ENCODE assay signal across 36 mouse cellular contexts in genomic region chr4:140743086-140743485, GRCm38 (mm10). TPM values are rescaled to one million over a fixed set of nuclear protein-coding genes. Genes with fewer than 3 reads are reported as not detected.
A peak's percentile ranks its signal among the peaks of the same experiment; 100 is the strongest.
DNase-seq lines count a peak whose midpoint lies in the region; ATAC-seq and TF ChIP-seq lines count a peak whose summit lies in the region.
"Had no signal": no experiment of that assay in that cellular context is flagged by ENCODE, and none has a peak within 500 bp of the region (broad histone marks: within the 10 kb centered on the region; RNA-seq: fewer than 3 reads in every experiment).

No protein-coding gene starts in this region.

- peaks cover 27% of the 10 kb centered on the region for H3K4me1 ChIP-seq in hindbrain, embryonic 10.5 days (replicated peaks)
- H3K4me1 ChIP-seq in hindbrain, embryonic 13.5 days (replicated peaks): peaks cover 14% of the 10 kb centered on the region
- no peaks in the 10 kb centered on the region for H3K4me1 ChIP-seq in midbrain, embryonic 14.5 days (ENCODE audit: control insufficient read depth, insufficient read depth, low read length)
- H3K4me1 ChIP-seq in midbrain, embryonic 10.5 days: peaks cover 20% of the 10 kb centered on the region
- no peaks in the 10 kb centered on the region for H3K4me1 ChIP-seq in forebrain, postnatal 0 days (ENCODE audit: insufficient read depth)

- peaks cover 15% of the 10 kb centered on the region; the same call in 1 of the 2 replicates for H3K27me3 ChIP-seq in hindbrain, embryonic 10.5 days (ENCODE audit: insufficient read depth, poor library complexity, severe bottlenecking)
- H3K27me3 ChIP-seq in hindbrain, embryonic 13.5 days: 0 out of 2 replicates have a peak, but pooled peaks cover 7% of the 10 kb centered on the region
- H3K27me3 ChIP-seq in midbrain, embryonic 14.5 days (ENCODE audit: control insufficient read depth, insufficient read depth, low read length): no peaks in the 10 kb centered on the region
- peaks cover 16% of the 10 kb centered on the region for H3K27me3 ChIP-seq in midbrain, embryonic 10.5 days (ENCODE audit: low read depth, poor library complexity, severe bottlenecking)
- no peaks in the 10 kb centered on the region for H3K27me3 ChIP-seq in forebrain, postnatal 0 days (ENCODE audit: insufficient read depth, low read length)
- H3K27me3 ChIP-seq: embryonic facial prominence, embryonic 15.5 days; neural tube, embryonic 13.5 days had no signal

- H3K9ac ChIP-seq in hindbrain, embryonic 13.5 days: no peak overlapping the region
- H3K9ac ChIP-seq in midbrain, embryonic 14.5 days (replicated peaks; ENCODE audit: low read length): no peak overlapping the region
- no peak overlapping the region for H3K9ac ChIP-seq in forebrain, postnatal 0 days
- H3K9ac ChIP-seq: embryonic facial prominence, embryonic 15.5 days; heart, embryonic 13.5 days; liver, embryonic 14.5 days; neural tube, embryonic 13.5 days had no signal

- no peak overlapping the region for H3K4me3 ChIP-seq in hindbrain, embryonic 10.5 days
- H3K4me3 ChIP-seq in hindbrain, embryonic 13.5 days: no peak overlapping the region
- no peak overlapping the region for H3K4me3 ChIP-seq in midbrain, embryonic 14.5 days (replicated peaks; ENCODE audit: low read depth, low read length)
- H3K4me3 ChIP-seq in midbrain, embryonic 10.5 days: no peak overlapping the region
- no peak overlapping the region for H3K4me3 ChIP-seq in forebrain, postnatal 0 days (ENCODE audit: low read depth, low read length)
- H3K4me3 ChIP-seq: embryonic facial prominence, embryonic 15.5 days; heart, adult 2 months; heart, embryonic 13.5 days; neural tube, embryonic 13.5 days had no signal

- DNase-seq in hindbrain, embryonic 10.5 days (ENCODE audit: low spot score): peak; percentile 21
- peak; percentile 49 for DNase-seq in midbrain, embryonic 14.5 days
- no peak for DNase-seq in midbrain, embryonic 10.5 days (ENCODE audit: low spot score)
- peak; percentile 26 for DNase-seq in forebrain, postnatal 0 days
- DNase-seq in retina, postnatal 7 days (ENCODE audit: low read depth, low spot score): peak; percentile 33
- no peak for DNase-seq in ovary, postnatal 10 days (ENCODE audit: low spot score)
- DNase-seq: adrenal gland, postnatal 25 days; B cell, adult 2 months; cerebellum, adult 2 months; cerebellum, postnatal 14 days; gastrocnemius, postnatal 25 days; heart, adult 2 months; heart, postnatal 10 days; kidney, adult 11 months; kidney, postnatal 14 days; liver; lung, adult 2 months; lung, postnatal 10 days; right cerebral cortex, adult 18-20 months; thymus, adult 2 months; thymus, postnatal 36 days had no signal

- H3K4me2 ChIP-seq in hindbrain, embryonic 13.5 days: no peak overlapping the region
- no peak overlapping the region for H3K4me2 ChIP-seq in midbrain, embryonic 14.5 days (ENCODE audit: low read length)
- no peak overlapping the region for H3K4me2 ChIP-seq in forebrain, postnatal 0 days (ENCODE audit: low read depth)
- H3K4me2 ChIP-seq: embryonic facial prominence, embryonic 15.5 days; heart, embryonic 13.5 days; midbrain, embryonic 11.5 days; neural tube, embryonic 13.5 days had no signal

- WGBS in hindbrain, embryonic 10.5 days: 62% methylated on average over 4 of the region's 4 CpGs
- WGBS in hindbrain, embryonic 13.5 days: 42% methylated on average over 4 of the region's 4 CpGs
- 37% methylated on average over 4 of the region's 4 CpGs for WGBS in midbrain, embryonic 14.5 days
- WGBS in midbrain, embryonic 10.5 days: 65% methylated on average over 4 of the region's 4 CpGs
- WGBS in forebrain, postnatal 0 days: 46% methylated on average over 4 of the region's 4 CpGs

- no peak overlapping the region for H3K27ac ChIP-seq in hindbrain, embryonic 10.5 days
- no peak overlapping the region for H3K27ac ChIP-seq in hindbrain, embryonic 13.5 days
- no peak overlapping the region for H3K27ac ChIP-seq in midbrain, embryonic 14.5 days (replicated peaks; ENCODE audit: low read depth, low read length)
- no peak overlapping the region for H3K27ac ChIP-seq in midbrain, embryonic 10.5 days (replicated peaks)
- H3K27ac ChIP-seq in forebrain, postnatal 0 days (ENCODE audit: low read depth, low read length): no peak overlapping the region
- H3K27ac ChIP-seq: embryonic facial prominence, embryonic 15.5 days; heart, adult 2 months; heart, embryonic 13.5 days; liver, embryonic 14.5 days; neural tube, embryonic 13.5 days had no signal

- H3K9me3 ChIP-seq in hindbrain, embryonic 10.5 days: no peaks in the 10 kb centered on the region
- no peaks in the 10 kb centered on the region for H3K9me3 ChIP-seq in hindbrain, embryonic 13.5 days
- no peaks in the 10 kb centered on the region for H3K9me3 ChIP-seq in midbrain, embryonic 14.5 days (ENCODE audit: control insufficient read depth, low read length)
- H3K9me3 ChIP-seq in midbrain, embryonic 10.5 days (replicated peaks): no peaks in the 10 kb centered on the region
- no peaks in the 10 kb centered on the region for H3K9me3 ChIP-seq in forebrain, postnatal 0 days (ENCODE audit: low read length)
- H3K9me3 ChIP-seq: embryonic facial prominence, embryonic 15.5 days; heart, embryonic 13.5 days; neural tube, embryonic 13.5 days had no signal

- H3K36me3 ChIP-seq in hindbrain, embryonic 10.5 days: no peaks in the 10 kb centered on the region
- no peaks in the 10 kb centered on the region for H3K36me3 ChIP-seq in hindbrain, embryonic 13.5 days
- no peaks in the 10 kb centered on the region for H3K36me3 ChIP-seq in midbrain, embryonic 14.5 days (ENCODE audit: control insufficient read depth, insufficient read depth, low read length)
- no peaks in the 10 kb centered on the region for H3K36me3 ChIP-seq in midbrain, embryonic 10.5 days
- no peaks in the 10 kb centered on the region for H3K36me3 ChIP-seq in forebrain, postnatal 0 days (ENCODE audit: insufficient read depth)
- H3K36me3 ChIP-seq: embryonic facial prominence, embryonic 15.5 days; heart, embryonic 13.5 days; neural tube, embryonic 13.5 days had no signal

- TF ChIP-seq CTCF in forebrain, postnatal 0 days (IDR thresholded peaks at IDR 0.05; ENCODE audit: low read depth): no peak

- no peak for ATAC-seq in hindbrain, embryonic 13.5 days (ENCODE audit: low FRiP score)
- no peak for ATAC-seq in midbrain, embryonic 14.5 days (ENCODE audit: low FRiP score, low TSS enrichment)
- ATAC-seq in forebrain, postnatal 0 days: peak; percentile 14; the same call in 1 of the 2 replicates
- ATAC-seq: inflammation-experienced regulatory T-cells, adult 6 months had no signal

RNA-seq across cellular contexts. Expression of gene Padi6, which starts 0.6 kb away (rescaled TPM):
- 0.06 TPM in 1 of 2 replicates, not detected in the other for polyA plus RNA-seq in hindbrain, embryonic 10.5 days (2016; fragmentation: Nextera tagmentation; extraction: Ambion mirVana)
- not detected in 2 replicates for polyA plus RNA-seq in hindbrain, embryonic 13.5 days (2015; fragmentation: Nextera tagmentation; extraction: Ambion mirVana)
- not detected in 2 replicates for polyA plus RNA-seq in midbrain, embryonic 14.5 days (2014; fragmentation: Nextera tagmentation; extraction: Ambion mirVana)
- polyA plus RNA-seq in midbrain, embryonic 10.5 days (2016; fragmentation: Nextera tagmentation; extraction: Ambion mirVana): 0.05 TPM in 1 of 2 replicates, not detected in the other
- total RNA-seq in forebrain, postnatal 0 days (2014; rRNA removed): 0.08 TPM in 1 of 2 replicates, not detected in the other
- 0.11 and 0.18 TPM in 2 replicates for polyA plus RNA-seq in forebrain, postnatal 0 days (2015; fragmentation: Nextera tagmentation; extraction: Ambion mirVana)
- total RNA-seq: adrenal gland, adult 18-20 months; gastrocnemius, adult 18-20 months; gastrocnemius, postnatal 25 days; heart, adult 2 months; heart, postnatal 10 days; hematopoietic stem cell, adult 5-6 weeks had no signal
- polyA plus RNA-seq: cerebellum, adult 2 months; embryonic facial prominence, embryonic 15.5 days; heart, adult 2 months; heart, embryonic 13.5 days; inflammation-experienced regulatory T-cells, adult 6 months; kidney, embryonic 14.5 days; liver, embryonic 14.5 days; lung, adult 2 months; midbrain, embryonic 11.5 days; neural tube, embryonic 13.5 days had no signal

RNA-seq across cellular contexts. Expression of gene Padi4, which starts 30.9 kb away (rescaled TPM):
- polyA plus RNA-seq in hindbrain, embryonic 10.5 days (2016; fragmentation: Nextera tagmentation; extraction: Ambion mirVana): 0.35 and 0.51 TPM in 2 replicates
- 0.09 and 0.13 TPM in 2 replicates for polyA plus RNA-seq in hindbrain, embryonic 13.5 days (2015; fragmentation: Nextera tagmentation; extraction: Ambion mirVana)
- 0.12 and 0.18 TPM in 2 replicates for polyA plus RNA-seq in midbrain, embryonic 14.5 days (2014; fragmentation: Nextera tagmentation; extraction: Ambion mirVana)
- polyA plus RNA-seq in midbrain, embryonic 10.5 days (2016; fragmentation: Nextera tagmentation; extraction: Ambion mirVana): 0.54 and 0.55 TPM in 2 replicates
- total RNA-seq in forebrain, postnatal 0 days (2014; rRNA removed): not detected in 2 replicates
- polyA plus RNA-seq in forebrain, postnatal 0 days (2015; fragmentation: Nextera tagmentation; extraction: Ambion mirVana): 0.06 TPM in 2 replicates
- total RNA-seq: layer of hippocampus, adult 18-20 months; layer of hippocampus, postnatal 10 days; left cerebral cortex, adult 18-20 months; left cerebral cortex, postnatal 14 days had no signal

RNA-seq across cellular contexts. Expression of gene Rcc2, which starts 42.7 kb away (rescaled TPM):
- polyA plus RNA-seq in hindbrain, embryonic 10.5 days (2016; fragmentation: Nextera tagmentation; extraction: Ambion mirVana): 33.9 and 37.5 TPM in 2 replicates
- polyA plus RNA-seq in hindbrain, embryonic 13.5 days (2015; fragmentation: Nextera tagmentation; extraction: Ambion mirVana): 13.8 and 15.7 TPM in 2 replicates
- polyA plus RNA-seq in midbrain, embryonic 14.5 days (2014; fragmentation: Nextera tagmentation; extraction: Ambion mirVana): 21.2 and 21.5 TPM in 2 replicates
- 32.6 and 35.2 TPM in 2 replicates for polyA plus RNA-seq in midbrain, embryonic 10.5 days (2016; fragmentation: Nextera tagmentation; extraction: Ambion mirVana)
- total RNA-seq in forebrain, postnatal 0 days (2014; rRNA removed): 55.2 and 62.3 TPM in 2 replicates
- 20.3 and 20.8 TPM in 2 replicates for polyA plus RNA-seq in forebrain, postnatal 0 days (2015; fragmentation: Nextera tagmentation; extraction: Ambion mirVana)

Comparison
In these comparisons a context has a peak if more than half of its experiments do, and no peak if none do; other contexts are left out.
1. DNase-seq: peak in hindbrain, embryonic 10.5 days (single experiment), midbrain, embryonic 14.5 days (single experiment), forebrain, postnatal 0 days (single experiment) and retina, postnatal 7 days (single experiment); none in midbrain, embryonic 10.5 days (single experiment) and ovary, postnatal 10 days (single experiment).